Mouse (Mus musculus): Measurements from ENCODE around the gene Rnf126. TPM values are rescaled to one million over a fixed set of nuclear protein-coding genes. Genes with fewer than 3 reads are reported as not detected.
"Not testable (repeated sequence)": the region's sequence is repeated elsewhere in the genome, so short reads cannot be mapped to it uniquely, and the experiment has no call there.

Rnf126 gene
- polyA plus RNA-seq, 1 experiment from 2014 or later: 54.0 TPM

- WGBS: 51% methylated on average over 7 of the region's 7 CpGs
- ATAC-seq (replicated peaks; ENCODE audit: insufficient number of reproducible peaks, insufficient read depth, low FRiP score, low read depth): no peak
- Histone ChIP-seq H3K36me3 (peaks cover 27% of the 10 kb centered on the region), H3K9ac (no peak overlapping the region), H3K4me3 (no peak overlapping the region), H3K4me2 (no peak overlapping the region), H3K9me3 (replicated peaks) (no peaks in the 10 kb centered on the region), H3K4me1 (replicated peaks) (peaks cover 48% of the 10 kb centered on the region), H3K27ac (no peak overlapping the region), H3K27me3 (no peaks in the 10 kb centered on the region)
These were observed 2.5 kb downstream of the Rnf126 start for GRCm38 (mm10) chr10:79764234-79764633.

GRCm38 (mm10) chr10:79762875-79763274 is 3.9 kb downstream of the Rnf126 start:
- H3K4me1 ChIP-seq (replicated peaks): peaks cover 40% of the 10 kb centered on the region
- no peak overlapping the region for H3K4me2 ChIP-seq
- H3K27ac ChIP-seq: no peak overlapping the region
- no peak overlapping the region for H3K4me3 ChIP-seq
- H3K9ac ChIP-seq: 0 out of 2 replicates have a peak overlapping the region, but pooled peaks have one; percentile 28
- H3K36me3 ChIP-seq: peaks cover 41% of the 10 kb centered on the region
- ATAC-seq (replicated peaks; ENCODE audit: insufficient number of reproducible peaks, insufficient read depth, low FRiP score, low read depth): no peak
- no peaks in the 10 kb centered on the region for H3K27me3 ChIP-seq
- no peaks in the 10 kb centered on the region for H3K9me3 ChIP-seq (replicated peaks)
- WGBS: 83% methylated on average over 3 of the region's 3 CpGs

- Histone ChIP-seq H3K27ac (no peak overlapping the region), H3K36me3 (peaks cover 44% of the 10 kb centered on the region), H3K4me1 (replicated peaks) (peaks cover 30% of the 10 kb centered on the region), H3K9ac (no peak overlapping the region), H3K4me2 (no peak overlapping the region), H3K9me3 (replicated peaks) (no peaks in the 10 kb centered on the region), H3K27me3 (no peaks in the 10 kb centered on the region), H3K4me3 (no peak overlapping the region)
- no peak for ATAC-seq (replicated peaks; ENCODE audit: insufficient number of reproducible peaks, insufficient read depth, low FRiP score, low read depth)
- 87% methylated on average over 11 of the region's 11 CpGs for WGBS
These were observed 6.1 kb downstream of the Rnf126 start for GRCm38 (mm10) chr10:79760603-79761143.

GRCm38 (mm10) chr10:79759675-79760074 is 7.1 kb downstream of the Rnf126 start:
- not testable (repeated sequence) for H3K4me2 ChIP-seq; H3K27ac ChIP-seq; H3K9ac ChIP-seq; H3K27me3 ChIP-seq; ATAC-seq (replicated peaks; ENCODE audit: insufficient number of reproducible peaks, insufficient read depth, low FRiP score, low read depth); H3K4me3 ChIP-seq; H3K9me3 ChIP-seq (replicated peaks)
- Histone ChIP-seq H3K4me1 (replicated peaks) (peaks cover 27% of the 10 kb centered on the region), H3K36me3 (peaks cover 44% of the 10 kb centered on the region)
- 91% methylated on average over 1 of the region's 1 CpGs for WGBS

- Histone ChIP-seq H3K4me3 (no peak overlapping the region), H3K4me2 (no peak overlapping the region), H3K9me3 (replicated peaks) (no peaks in the 10 kb centered on the region), H3K9ac (no peak overlapping the region), H3K27me3 (no peaks in the 10 kb centered on the region), H3K36me3 (peaks cover 39% of the 10 kb centered on the region), H3K4me1 (replicated peaks) (peaks cover 8% of the 10 kb centered on the region), H3K27ac (no peak overlapping the region)
- 86% methylated on average over 24 of the region's 24 CpGs for WGBS
- no peak for ATAC-seq (replicated peaks; ENCODE audit: insufficient number of reproducible peaks, insufficient read depth, low FRiP score, low read depth)
These were observed 10.1 kb downstream of the Rnf126 start for GRCm38 (mm10) chr10:79756660-79757059.

GRCm38 (mm10) chr10:79755854-79756253 is 10.9 kb downstream of the Rnf126 start:
- Histone ChIP-seq H3K4me1 (replicated peaks) (peaks cover 8% of the 10 kb centered on the region), H3K27me3 (no peaks in the 10 kb centered on the region), H3K9me3 (replicated peaks) (no peaks in the 10 kb centered on the region), H3K4me2 (no peak overlapping the region), H3K4me3 (no peak overlapping the region), H3K27ac (no peak overlapping the region), H3K9ac (no peak overlapping the region), H3K36me3 (peaks cover 31% of the 10 kb centered on the region)
- ATAC-seq (replicated peaks; ENCODE audit: insufficient number of reproducible peaks, insufficient read depth, low FRiP score, low read depth): no peak
- 88% methylated on average over 3 of the region's 3 CpGs for WGBS

GRCm38 (mm10) chr10:79754856-79755516 is 11.8 kb downstream of the Rnf126 start, which contains the start of gene Fgf22:
Fgf22 (plus strand) TSS chr10:79755076.
- Histone ChIP-seq H3K4me1 (replicated peaks) (peaks cover 8% of the 10 kb centered on the region), H3K4me2 (peak within 1 kb of the TSS; percentile 76), H3K9me3 (replicated peaks) (no peaks in the 10 kb centered on the region), H3K4me3 (peak within 1 kb of the TSS; percentile 40), H3K9ac (peak within 1 kb of the TSS; percentile 49), H3K27ac (no peak within 1 kb of the TSS), H3K27me3 (no peaks in the 10 kb centered on the region), H3K36me3 (peaks cover 22% of the 10 kb centered on the region)
- 1% methylated on average over 36 of the region's 36 CpGs for WGBS
- peak; percentile 71 for ATAC-seq (replicated peaks; ENCODE audit: insufficient number of reproducible peaks, insufficient read depth, low FRiP score, low read depth)

GRCm38 (mm10) chr10:79748496-79748895 is 18.3 kb downstream of the Rnf126 start:
- no peak overlapping the region for H3K4me3 ChIP-seq
- H3K4me1 ChIP-seq (replicated peaks): peaks cover 15% of the 10 kb centered on the region
- ATAC-seq (replicated peaks; ENCODE audit: insufficient number of reproducible peaks, insufficient read depth, low FRiP score, low read depth): no peak
- H3K4me2 ChIP-seq: no peak overlapping the region
- WGBS: 65% methylated on average over 6 of the region's 6 CpGs
- H3K27ac ChIP-seq: no peak overlapping the region
- no peaks in the 10 kb centered on the region for H3K27me3 ChIP-seq
- peaks cover under 1% of the 10 kb centered on the region; the same call in 1 of the 2 replicates for H3K36me3 ChIP-seq
- no peaks in the 10 kb centered on the region for H3K9me3 ChIP-seq (replicated peaks)
- no peak overlapping the region for H3K9ac ChIP-seq

GRCm38 (mm10) chr10:79746774-79747151 is 20.0 kb downstream of the Rnf126 start:
- WGBS: 21% methylated on average over 6 of the region's 6 CpGs
- Histone ChIP-seq H3K27me3 (no peaks in the 10 kb centered on the region), H3K9me3 (replicated peaks) (no peaks in the 10 kb centered on the region), H3K9ac (no peak overlapping the region), H3K4me3 (peak overlapping the region; percentile 75), H3K4me1 (replicated peaks) (peaks cover 15% of the 10 kb centered on the region), H3K27ac (no peak overlapping the region; the same call in 1 of the 2 replicates), H3K36me3 (peaks cover 16% of the 10 kb centered on the region), H3K4me2 (peak overlapping the region; percentile 61)
- ATAC-seq (replicated peaks; ENCODE audit: insufficient number of reproducible peaks, insufficient read depth, low FRiP score, low read depth): peak; percentile 28; the same call in 1 of the 2 replicates

GRCm38 (mm10) chr10:79745898-79746773 is 20.6 kb downstream of the Rnf126 start, which contains the start of gene Polrmt:
Polrmt (minus strand) TSS chr10:79746581.
- peak; percentile 96 for ATAC-seq (replicated peaks; ENCODE audit: insufficient number of reproducible peaks, insufficient read depth, low FRiP score, low read depth)
- Histone ChIP-seq H3K4me2 (peak within 1 kb of the TSS; percentile 77), H3K27me3 (no peaks in the 10 kb centered on the region), H3K4me3 (peak within 1 kb of the TSS; percentile 75), H3K4me1 (replicated peaks) (peaks cover 15% of the 10 kb centered on the region), H3K36me3 (peaks cover 22% of the 10 kb centered on the region), H3K9me3 (replicated peaks) (no peaks in the 10 kb centered on the region), H3K27ac (peak within 1 kb of the TSS; percentile 48; the same call in 1 of the 2 replicates), H3K9ac (peak within 1 kb of the TSS; percentile 72)
- 3% methylated on average over 38 of the region's 38 CpGs for WGBS

GRCm38 (mm10) chr10:79745411-79745810 is 21.3 kb downstream of the Rnf126 start:
- Histone ChIP-seq H3K4me2 (peak overlapping the region; percentile 77), H3K27me3 (no peaks in the 10 kb centered on the region), H3K27ac (no peak overlapping the region), H3K4me1 (replicated peaks) (peaks cover 15% of the 10 kb centered on the region), H3K9ac (no peak overlapping the region), H3K9me3 (replicated peaks) (no peaks in the 10 kb centered on the region; the same call in 1 of the 2 replicates), H3K4me3 (peak overlapping the region; percentile 75), H3K36me3 (peaks cover 29% of the 10 kb centered on the region)
- WGBS: 91% methylated on average over 3 of the region's 3 CpGs
- no peak for ATAC-seq (replicated peaks; ENCODE audit: insufficient number of reproducible peaks, insufficient read depth, low FRiP score, low read depth)

Measured in heart, embryonic 15.5 days (tissue).